Mouse (Mus musculus) E14TG2a.4 (cell line): ENCODE measurements around the gene Cfap20.

Experiments used
- CTCF ChIP-seq: conservative IDR thresholded peaks from 2 replicates; pipeline ENCODE4 v1.5.1; 2014; ENCODE audit warnings: low read length
- POU5F1 ChIP-seq: IDR thresholded peaks from 2 replicates; pipeline ENCODE4 v1.6.1; 2014; ENCODE audit warnings: low read length, borderline replicate concordance

DNA sequence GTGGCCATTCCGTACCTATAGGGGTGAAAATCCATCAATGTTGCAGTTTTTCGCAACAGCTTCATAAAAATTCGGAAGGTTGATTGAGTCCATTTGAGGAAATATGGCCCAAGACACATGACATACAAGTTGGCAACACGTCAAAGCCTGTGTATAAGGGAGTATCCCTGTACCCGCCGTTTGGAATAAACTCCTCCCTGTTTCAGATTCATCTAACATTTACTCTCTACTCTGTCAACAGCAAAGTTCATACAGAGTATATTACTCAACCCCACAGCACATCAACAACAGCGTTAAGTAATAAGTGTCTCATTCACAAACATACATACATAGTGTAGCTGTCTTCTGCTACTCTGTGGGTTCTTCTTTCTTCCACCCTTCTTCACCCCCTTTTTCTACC, 10.0 kb downstream of the Cfap20 start:
- TF ChIP-seq CTCF (no peak), POU5F1 (no peak)
